Mouse (Mus musculus) layer of hippocampus, adult 18-20 months (tissue): ENCODE results near the gene Slc41a2. TPM values are rescaled to one million over a fixed set of nuclear protein-coding genes. Genes with fewer than 3 reads are reported as not detected.
A peak's percentile ranks its signal among the peaks of the same experiment; 100 is the strongest.

Experiments
- DNase-seq, 2 experiments: peaks; one replicate each; pipeline ENCODE4 v3.0.0; 2022; ENCODE audit warnings: low spot score in 2 of 2
- total RNA-seq, 2 experiments: library from RNA; stranded (reverse); gene quantifications; 2 replicates each; pipeline ENCODE4 v1.2.3; 2021

Gene Slc41a2
- total RNA-seq, 2 experiments from 2014 or later = 22.4 to 25.4 TPM

DNA sequence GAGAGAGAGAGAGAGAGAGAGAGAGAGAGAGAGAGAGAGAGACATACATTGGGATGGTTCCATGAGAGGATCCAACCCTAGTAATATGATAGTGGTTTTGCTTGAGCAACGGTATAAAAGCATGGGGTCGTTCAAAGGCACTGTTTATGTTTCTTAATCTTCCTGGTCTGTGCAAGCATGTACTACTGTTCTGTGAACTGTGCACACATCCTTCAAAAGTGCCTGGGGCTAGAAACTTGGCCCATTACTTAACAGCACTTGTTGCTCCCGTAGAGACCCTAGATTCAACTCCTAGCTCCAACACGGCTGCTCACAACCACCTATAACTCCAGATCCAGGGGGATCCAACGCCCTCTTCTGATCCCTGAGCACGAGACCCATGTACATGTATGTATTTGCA, 17.3 kb downstream of the Slc41a2 start:
- DNase-seq = no peak

- no peak for DNase-seq
Measured at GRCm38 (mm10) chr10:83313033-83313432, 24.6 kb downstream of the Slc41a2 start.

DNA sequence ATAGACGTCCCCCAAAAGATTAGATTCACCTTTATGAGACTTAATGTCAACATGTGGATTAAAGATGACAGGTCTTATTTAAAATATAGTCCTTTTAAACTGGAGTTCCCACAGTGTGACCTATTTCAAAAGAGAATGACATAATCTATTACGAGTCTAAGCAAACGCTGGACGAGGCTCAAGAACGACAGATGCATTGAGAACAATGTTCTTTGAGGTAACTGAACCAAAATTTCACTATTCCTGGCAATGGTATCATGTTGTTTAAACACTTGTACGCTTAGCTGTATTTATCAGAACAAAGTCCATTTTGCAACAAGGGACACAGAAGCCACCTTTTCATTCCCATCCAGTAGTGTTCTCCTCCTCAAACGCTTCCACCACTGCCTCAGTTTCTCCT, 27.3 kb downstream of the Slc41a2 start:
- peak in 1 of 2 experiments; percentile 52 for DNase-seq

DNA sequence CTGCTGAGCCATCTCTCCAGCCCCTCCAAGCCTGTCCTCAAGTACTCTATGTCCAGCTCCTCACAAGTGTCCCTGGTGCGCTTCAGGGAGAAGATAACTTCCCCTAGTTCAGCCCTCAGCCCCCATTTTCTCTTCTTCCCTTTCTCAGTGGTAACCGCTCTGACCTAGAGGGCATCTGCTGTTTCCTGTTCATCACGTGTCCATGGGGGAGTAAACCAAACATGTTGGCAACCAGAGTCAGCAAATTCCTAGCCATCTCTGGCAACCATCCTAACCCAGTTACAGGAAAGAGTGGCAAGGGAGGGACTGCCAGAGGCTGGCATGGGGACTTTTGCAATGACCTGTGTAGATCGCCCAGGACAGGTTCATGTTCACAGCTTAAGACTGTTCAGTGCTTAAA, 36.0 kb downstream of the Slc41a2 start:
- DNase-seq = no peak

DNA sequence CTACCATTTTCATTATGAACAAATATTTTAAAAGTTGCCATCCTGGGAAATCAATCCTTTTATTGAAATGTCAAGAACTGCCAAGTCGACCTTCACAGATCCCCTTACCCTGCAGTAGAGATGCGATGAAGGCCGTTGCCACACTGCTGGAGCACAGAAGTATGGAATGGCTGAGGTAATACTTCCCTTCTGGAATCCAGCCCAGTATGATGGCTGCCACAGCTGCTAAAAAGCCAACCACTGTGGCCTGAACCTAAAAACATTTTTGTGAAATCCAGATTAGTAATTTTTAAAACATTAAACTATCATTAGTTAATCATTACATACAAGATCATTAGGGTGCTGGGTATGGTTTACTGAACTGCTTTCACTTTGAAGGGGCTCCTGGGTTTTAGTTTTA, 36.6 kb downstream of the Slc41a2 start:
- no peak for DNase-seq

- DNase-seq = no peak
Measured at GRCm38 (mm10) chr10:83297017-83297416, 40.7 kb downstream of the Slc41a2 start.

- DNase-seq = peak in 1 of 2 experiments; percentile 48
Measured at GRCm38 (mm10) chr10:83294746-83295145, 42.9 kb downstream of the Slc41a2 start.

- DNase-seq = no peak
Measured at GRCm38 (mm10) chr10:83293352-83293751, 44.3 kb downstream of the Slc41a2 start.

DNA sequence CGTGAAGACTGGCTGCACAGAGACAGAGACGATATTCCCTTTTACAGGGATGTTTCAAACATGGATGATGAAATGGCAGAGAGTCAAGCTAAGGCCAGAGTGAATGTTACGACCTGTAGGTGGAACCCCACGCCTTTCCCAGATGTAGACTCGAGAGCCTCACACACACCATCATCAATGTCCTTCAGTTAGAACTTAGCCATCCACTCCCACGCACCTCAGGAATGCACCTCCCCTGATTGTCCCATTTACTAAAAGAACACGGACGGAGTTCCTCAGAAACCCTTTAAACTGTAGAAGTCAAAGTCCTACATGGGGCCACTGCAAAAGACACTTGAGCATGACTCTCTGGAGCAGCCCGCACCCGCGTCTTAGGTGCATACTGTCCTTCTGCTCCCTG, 46.0 kb downstream of the Slc41a2 start:
- no peak for DNase-seq

DNA sequence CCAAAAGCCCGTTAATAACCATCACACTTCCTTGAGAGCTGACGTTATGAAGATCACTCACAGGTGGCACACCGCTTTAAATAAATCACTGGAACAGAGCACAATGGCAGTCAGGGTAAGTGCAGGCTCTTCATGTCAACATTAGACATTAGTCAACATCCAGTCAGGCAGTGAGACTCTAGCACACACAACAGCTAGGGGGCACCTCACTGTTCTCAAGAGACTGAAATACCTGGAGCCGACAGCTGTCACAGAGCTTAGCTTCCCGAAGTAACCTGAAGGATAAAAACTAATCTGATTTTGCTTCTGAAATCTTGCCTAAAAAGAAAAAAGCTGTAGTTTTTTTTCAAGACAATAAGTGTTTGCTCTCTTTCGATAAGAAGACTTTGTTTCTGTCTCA, 49.9 kb downstream of the Slc41a2 start:
- no peak for DNase-seq

DNA sequence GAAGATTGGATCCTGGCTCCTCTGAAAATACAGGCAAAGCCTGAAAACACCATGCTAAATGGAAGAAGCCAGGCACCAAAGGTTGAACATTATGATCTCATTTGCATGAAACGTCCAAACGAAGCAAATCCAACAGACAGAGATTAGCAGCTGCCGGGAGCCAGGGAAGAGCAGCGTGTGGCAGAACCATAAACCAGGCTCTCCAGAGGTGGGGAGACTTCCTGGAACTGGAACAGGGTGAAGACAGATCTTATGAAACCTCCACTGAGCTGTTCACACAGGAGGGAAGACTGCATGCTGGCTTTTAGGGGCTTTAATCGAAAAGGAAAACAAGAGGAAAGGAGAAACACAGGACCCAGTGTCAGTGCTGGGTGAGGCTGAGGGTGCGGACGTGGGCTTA, 51.3 kb downstream of the Slc41a2 start:
- no peak for DNase-seq

- DNase-seq = no peak
Measured at GRCm38 (mm10) chr10:83285724-83286256, 51.9 kb downstream of the Slc41a2 start.

DNA sequence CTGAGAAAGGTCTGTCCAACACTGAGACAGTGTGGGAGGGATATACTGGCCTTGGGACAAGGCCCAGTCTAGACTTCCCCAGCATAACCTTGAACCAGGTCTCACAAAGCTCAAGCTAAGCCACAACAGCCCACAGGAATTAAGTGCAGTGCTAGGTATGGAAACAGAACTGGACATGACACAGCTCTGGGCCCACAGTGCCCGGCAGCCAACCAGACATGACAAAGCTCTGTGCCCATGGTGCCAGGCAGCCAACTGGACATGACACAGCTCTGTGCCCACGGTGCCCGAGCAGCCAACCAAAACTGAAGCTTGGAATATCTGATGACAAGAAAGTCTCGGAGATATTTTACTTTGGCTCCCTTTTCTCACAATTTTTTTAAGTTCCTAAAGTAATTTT, 52.8 kb downstream of the Slc41a2 start:
- DNase-seq = no peak

GRCm38 (mm10) chr10:83266731-83267130, 71.0 kb downstream of the Slc41a2 start:
- DNase-seq = peak; percentile 25 to 65

- DNase-seq = no peak
Measured at GRCm38 (mm10) chr10:83266241-83266640, 71.4 kb downstream of the Slc41a2 start.

- DNase-seq = no peak
Measured at GRCm38 (mm10) chr10:83264680-83265079, 73.0 kb downstream of the Slc41a2 start.

- DNase-seq = no peak
Measured at GRCm38 (mm10) chr10:83264056-83264455, 73.6 kb downstream of the Slc41a2 start.

- no peak for DNase-seq
Measured at GRCm38 (mm10) chr10:83261264-83261663, 76.4 kb downstream of the Slc41a2 start.

DNA sequence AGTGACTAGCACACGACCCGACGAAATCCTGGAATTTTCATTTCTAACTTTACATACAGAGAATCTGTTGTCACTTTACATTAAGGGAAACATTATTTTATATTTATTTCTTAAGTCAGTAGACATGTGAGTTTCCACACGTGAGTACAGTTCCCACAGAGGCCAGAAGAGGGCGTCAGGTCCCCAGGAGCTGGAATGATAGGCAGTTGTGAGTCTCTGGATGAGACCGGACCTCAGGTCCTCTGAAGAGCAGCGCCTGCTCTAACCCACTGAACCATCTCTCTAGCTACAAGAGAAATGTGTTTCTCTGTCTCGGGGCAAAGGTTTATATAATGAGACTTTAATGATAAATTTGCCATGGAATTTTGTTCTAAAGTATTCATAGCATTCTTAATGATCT, 86.3 kb downstream of the Slc41a2 start:
- no peak for DNase-seq

- DNase-seq = no peak
Measured at GRCm38 (mm10) chr10:83248036-83248435, 89.6 kb downstream of the Slc41a2 start.

GRCm38 (mm10) chr10:83245720-83246119, 92.0 kb downstream of the Slc41a2 start:
- DNase-seq = no peak

DNA sequence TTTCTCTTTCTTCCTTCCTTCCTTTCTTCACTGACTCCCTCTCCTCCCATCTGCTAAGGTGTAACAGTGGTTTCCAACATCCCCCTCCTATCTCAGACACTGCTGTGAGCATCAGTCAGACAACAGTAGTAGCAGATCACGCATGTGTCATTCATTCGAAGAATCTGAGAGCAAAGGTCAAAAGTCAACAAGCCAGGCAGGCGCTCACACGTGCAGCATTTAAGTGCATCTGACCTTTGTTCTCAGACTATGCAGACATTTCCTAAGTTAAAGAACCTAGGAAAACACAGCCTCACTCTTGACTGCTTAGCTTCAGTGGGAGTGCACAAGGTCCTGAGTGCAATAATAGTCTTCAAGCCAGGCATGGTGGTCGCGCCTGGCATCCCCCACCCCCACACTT, 93.6 kb downstream of the Slc41a2 start:
- DNase-seq = no peak

GRCm38 (mm10) chr10:83242106-83242686, 95.5 kb downstream of the Slc41a2 start:
- peak in 1 of 2 experiments; percentile 29 for DNase-seq
